Mouse (Mus musculus): ENCODE results near the gene Zfand3. TPM values are rescaled to one million over a fixed set of nuclear protein-coding genes. Genes with fewer than 3 reads are reported as not detected.

Gene Zfand3
- polyA plus RNA-seq, 1 experiment, result 58.6 TPM

DNA sequence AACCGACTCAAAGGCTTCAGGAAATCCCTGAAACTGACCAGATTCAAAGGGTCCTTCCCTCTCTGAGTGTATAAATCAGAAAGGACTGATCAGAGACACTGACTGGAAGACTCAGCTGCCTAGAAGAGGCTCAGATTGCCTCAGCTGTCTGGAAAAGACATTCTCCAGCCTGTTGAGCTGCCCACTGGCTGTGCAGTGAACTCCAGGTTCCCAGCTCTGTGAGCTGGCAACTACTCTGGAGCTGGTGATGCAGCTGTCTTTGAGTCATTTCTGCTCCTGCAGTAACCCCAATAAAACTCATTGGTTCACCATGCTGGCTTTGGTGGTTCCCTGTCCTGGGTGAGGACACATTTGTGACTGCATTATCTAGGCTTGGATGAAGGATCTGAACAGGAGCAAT is 226.9 kb downstream of the Zfand3 start:
- TF ChIP-seq POLR2A (IDR thresholded peaks at IDR 0.05; ENCODE audit: low read depth, low read length), result no peak
- TF ChIP-seq CTCF (IDR thresholded peaks at IDR 0.05; ENCODE audit: extremely low read depth, insufficient read length, insufficient replicate concordance, low read depth, low read length), result no peak
- Histone ChIP-seq H3K4me3 (ENCODE audit: low read depth, low read length) (no peak overlapping the region), H3K27me3 (ENCODE audit: control insufficient read depth, insufficient read depth, low read length) (no peaks in the 10 kb centered on the region), H3K27ac (ENCODE audit: insufficient read depth, low read depth, low read length) (no peak overlapping the region), H3K4me1 (ENCODE audit: control insufficient read depth, insufficient read depth, insufficient read length, low read length) (no peaks in the 10 kb centered on the region), H3K36me3 (ENCODE audit: control insufficient read depth, insufficient read depth, low read length) (0 out of 2 replicates have a peak, but pooled peaks cover 3% of the 10 kb centered on the region)
- 96% methylated on average over 1 of the region's 1 CpGs for WGBS

- H3K27ac ChIP-seq (ENCODE audit: insufficient read depth, low read depth, low read length), result no peak overlapping the region
- H3K4me1 ChIP-seq (ENCODE audit: control insufficient read depth, insufficient read depth, insufficient read length, low read length), result no peaks in the 10 kb centered on the region
- 83% methylated on average over 4 of the region's 4 CpGs for WGBS
- TF ChIP-seq CTCF (IDR thresholded peaks at IDR 0.05; ENCODE audit: extremely low read depth, insufficient read length, insufficient replicate concordance, low read depth, low read length), result no peak
- no peak for TF ChIP-seq POLR2A (IDR thresholded peaks at IDR 0.05; ENCODE audit: low read depth, low read length)
- H3K36me3 ChIP-seq (ENCODE audit: control insufficient read depth, insufficient read depth, low read length), result 0 out of 2 replicates have a peak, but pooled peaks cover 3% of the 10 kb centered on the region
- no peaks in the 10 kb centered on the region for H3K27me3 ChIP-seq (ENCODE audit: control insufficient read depth, insufficient read depth, low read length)
- no peak overlapping the region for H3K4me3 ChIP-seq (ENCODE audit: low read depth, low read length)
Observed at GRCm38 (mm10) chr17:30232698-30233097, 228.2 kb downstream of the Zfand3 start.

GRCm38 (mm10) chr17:30235380-30235779 is 230.8 kb downstream of the Zfand3 start:
- Histone ChIP-seq H3K27me3 (ENCODE audit: control insufficient read depth, insufficient read depth, low read length) (no peaks in the 10 kb centered on the region), H3K36me3 (ENCODE audit: control insufficient read depth, insufficient read depth, low read length) (no peaks in the 10 kb centered on the region), H3K27ac (ENCODE audit: insufficient read depth, low read depth, low read length) (no peak overlapping the region), H3K4me3 (ENCODE audit: low read depth, low read length) (no peak overlapping the region), H3K4me1 (ENCODE audit: control insufficient read depth, insufficient read depth, insufficient read length, low read length) (no peaks in the 10 kb centered on the region)
- 73% methylated on average over 4 of the region's 4 CpGs for WGBS
- TF ChIP-seq POLR2A (IDR thresholded peaks at IDR 0.05; ENCODE audit: low read depth, low read length), result no peak
- TF ChIP-seq CTCF (IDR thresholded peaks at IDR 0.05; ENCODE audit: extremely low read depth, insufficient read length, insufficient replicate concordance, low read depth, low read length), result no peak

DNA sequence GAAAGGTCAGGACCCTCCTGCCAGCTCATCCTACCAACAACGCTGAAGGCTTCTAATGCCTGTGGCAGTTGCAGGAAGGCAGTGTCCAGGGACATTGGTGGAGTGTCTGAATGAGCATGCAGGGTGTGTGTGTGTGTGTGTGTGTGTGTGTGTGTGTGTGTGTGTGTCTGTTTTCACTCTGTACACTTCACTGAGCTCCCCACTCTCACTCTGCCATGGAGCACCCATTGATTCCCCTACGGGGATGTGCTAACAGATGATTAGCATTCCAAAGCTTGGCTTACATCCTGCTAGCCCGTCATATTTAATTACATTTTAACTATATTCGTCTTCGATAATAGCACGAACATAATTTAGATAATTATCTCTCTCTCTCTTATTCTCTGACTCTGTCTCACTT is 232.1 kb downstream of the Zfand3 start:
- Histone ChIP-seq H3K27ac (ENCODE audit: insufficient read depth, low read depth, low read length) (no peak overlapping the region), H3K4me1 (ENCODE audit: control insufficient read depth, insufficient read depth, insufficient read length, low read length) (no peaks in the 10 kb centered on the region), H3K27me3 (ENCODE audit: control insufficient read depth, insufficient read depth, low read length) (no peaks in the 10 kb centered on the region), H3K36me3 (ENCODE audit: control insufficient read depth, insufficient read depth, low read length) (no peaks in the 10 kb centered on the region), H3K4me3 (ENCODE audit: low read depth, low read length) (no peak overlapping the region)
- no peak for TF ChIP-seq CTCF (IDR thresholded peaks at IDR 0.05; ENCODE audit: extremely low read depth, insufficient read length, insufficient replicate concordance, low read depth, low read length)
- 56% methylated on average over 6 of the region's 6 CpGs for WGBS

DNA sequence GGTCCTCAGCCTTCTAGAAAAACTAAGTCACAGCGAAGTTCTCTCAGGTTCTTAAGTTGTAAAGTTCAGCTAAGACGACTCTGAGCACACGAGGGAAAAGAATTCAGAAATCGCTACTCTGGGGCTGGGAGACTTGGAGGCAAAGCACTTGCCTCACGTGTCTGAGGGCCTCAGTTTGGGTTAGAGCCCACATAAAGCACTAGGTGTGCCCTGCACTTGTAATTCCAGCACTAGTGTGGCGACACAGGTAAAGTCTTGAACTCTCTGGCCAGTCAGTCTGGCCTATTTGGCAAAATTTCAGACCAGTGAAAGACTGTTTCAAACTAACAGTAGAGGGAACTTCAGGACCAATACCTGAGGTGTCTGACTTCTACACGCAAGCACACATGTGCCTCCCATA is 233.1 kb downstream of the Zfand3 start:
- WGBS, result 92% methylated on average over 7 of the region's 7 CpGs
- H3K4me3 ChIP-seq (ENCODE audit: low read depth, low read length), result no peak overlapping the region
- H3K4me1 ChIP-seq (ENCODE audit: control insufficient read depth, insufficient read depth, insufficient read length, low read length), result no peaks in the 10 kb centered on the region
- no peaks in the 10 kb centered on the region for H3K27me3 ChIP-seq (ENCODE audit: control insufficient read depth, insufficient read depth, low read length)
- H3K27ac ChIP-seq (ENCODE audit: insufficient read depth, low read depth, low read length), result no peak overlapping the region
- H3K36me3 ChIP-seq (ENCODE audit: control insufficient read depth, insufficient read depth, low read length), result no peaks in the 10 kb centered on the region
- no peak for TF ChIP-seq CTCF (IDR thresholded peaks at IDR 0.05; ENCODE audit: extremely low read depth, insufficient read length, insufficient replicate concordance, low read depth, low read length)
- TF ChIP-seq POLR2A (IDR thresholded peaks at IDR 0.05; ENCODE audit: low read depth, low read length), result no peak

DNA sequence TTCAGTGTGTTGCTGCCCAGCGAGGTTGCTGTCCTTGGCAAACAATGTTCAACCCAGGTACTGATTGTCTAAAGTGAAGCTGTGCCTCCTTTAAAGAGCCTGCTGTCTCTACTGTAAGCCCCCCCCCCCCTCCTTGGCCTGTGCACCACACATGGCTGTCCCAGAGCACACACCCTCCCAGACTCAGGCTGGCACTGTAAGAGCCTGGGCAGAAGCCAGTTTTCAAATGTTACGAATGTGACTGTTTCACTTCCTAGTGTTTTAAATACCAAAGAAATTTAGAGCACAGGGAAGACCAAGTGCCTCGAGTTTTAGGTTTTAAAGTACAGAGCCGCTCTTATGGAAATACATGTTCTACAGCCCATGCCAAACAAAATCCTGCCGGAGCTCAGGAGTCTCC is 234.9 kb downstream of the Zfand3 start:
- Histone ChIP-seq H3K27ac (ENCODE audit: insufficient read depth, low read depth, low read length) (no peak overlapping the region), H3K4me1 (ENCODE audit: control insufficient read depth, insufficient read depth, insufficient read length, low read length) (no peaks in the 10 kb centered on the region), H3K4me3 (ENCODE audit: low read depth, low read length) (no peak overlapping the region), H3K36me3 (ENCODE audit: control insufficient read depth, insufficient read depth, low read length) (no peaks in the 10 kb centered on the region), H3K27me3 (ENCODE audit: control insufficient read depth, insufficient read depth, low read length) (no peaks in the 10 kb centered on the region)
- WGBS, result 82% methylated on average over 5 of the region's 5 CpGs
- TF ChIP-seq POLR2A (IDR thresholded peaks at IDR 0.05; ENCODE audit: low read depth, low read length) (no peak), CTCF (IDR thresholded peaks at IDR 0.05; ENCODE audit: extremely low read depth, insufficient read length, insufficient replicate concordance, low read depth, low read length) (no peak)

GRCm38 (mm10) chr17:30240659-30241058 is 236.1 kb downstream of the Zfand3 start:
- no peak for TF ChIP-seq POLR2A (IDR thresholded peaks at IDR 0.05; ENCODE audit: low read depth, low read length)
- no peak for TF ChIP-seq CTCF (IDR thresholded peaks at IDR 0.05; ENCODE audit: extremely low read depth, insufficient read length, insufficient replicate concordance, low read depth, low read length)
- H3K4me3 ChIP-seq (ENCODE audit: low read depth, low read length), result no peak overlapping the region
- WGBS, result 91% methylated on average over 4 of the region's 4 CpGs

GRCm38 (mm10) chr17:30241061-30241460 is 236.5 kb downstream of the Zfand3 start:
- H3K4me1 ChIP-seq (ENCODE audit: control insufficient read depth, insufficient read depth, insufficient read length, low read length), result peaks cover 4% of the 10 kb centered on the region; the same call in 1 of the 2 replicates
- no peaks in the 10 kb centered on the region for H3K27me3 ChIP-seq (ENCODE audit: control insufficient read depth, insufficient read depth, low read length)
- H3K27ac ChIP-seq (ENCODE audit: insufficient read depth, low read depth, low read length), result no peak overlapping the region
- no peak for TF ChIP-seq POLR2A (IDR thresholded peaks at IDR 0.05; ENCODE audit: low read depth, low read length)
- no peak for TF ChIP-seq CTCF (IDR thresholded peaks at IDR 0.05; ENCODE audit: extremely low read depth, insufficient read length, insufficient replicate concordance, low read depth, low read length)
- no peak overlapping the region for H3K4me3 ChIP-seq (ENCODE audit: low read depth, low read length)
- no peaks in the 10 kb centered on the region for H3K36me3 ChIP-seq (ENCODE audit: control insufficient read depth, insufficient read depth, low read length)
- 94% methylated on average over 6 of the region's 6 CpGs for WGBS

More at GRCm38 (mm10) chr17:30240659-30241058, 236.1 kb downstream of the Zfand3 start:
- Histone ChIP-seq H3K27ac (ENCODE audit: insufficient read depth, low read depth, low read length) (no peak overlapping the region), H3K36me3 (ENCODE audit: control insufficient read depth, insufficient read depth, low read length) (no peaks in the 10 kb centered on the region), H3K27me3 (ENCODE audit: control insufficient read depth, insufficient read depth, low read length) (no peaks in the 10 kb centered on the region), H3K4me1 (ENCODE audit: control insufficient read depth, insufficient read depth, insufficient read length, low read length) (peaks cover 2% of the 10 kb centered on the region; the same call in 1 of the 2 replicates)

Measured in small intestine, adult 2 months (tissue).